Mouse (Mus musculus): ENCODE data around the gene Msln. TPM values are rescaled to one million over a fixed set of nuclear protein-coding genes. Genes with fewer than 3 reads are reported as not detected.

The Msln gene
- total and polyA plus RNA-seq, 3 experiments = not detected

GRCm38 (mm10) chr17:25786280-25786679 lies 32.1 kb upstream of the Msln start, which contains the start of gene Ccdc78:
TSS of gene Ccdc78 (plus strand) at chr17:25786580.
- Histone ChIP-seq H3K36me3 (replicated peaks in 1 of 2; ENCODE audit: control insufficient read depth in 1 of 2, insufficient read depth in 1 of 2, low read length in 1 of 2) (peaks cover 48 to 76% of the 10 kb centered on the region in 2 experiments), H3K4me3 (replicated peaks in 1 of 3; ENCODE audit: low read depth in 2 of 3, low read length in 2 of 3, poor library complexity in 1 of 3) (peak within 1 kb of the TSS; percentile 65 to 81 (median 73)), H3K9ac (ENCODE audit: insufficient read depth, low read depth) (no peak within 1 kb of the TSS; the same call in 1 of the 2 replicates), H3K4me1 (ENCODE audit: control insufficient read depth in 1 of 2, insufficient read depth in 2 of 2) (peaks cover 7 to 25% of the 10 kb centered on the region in 2 experiments), H3K4me2 (ENCODE audit: insufficient read depth, low read depth, poor library complexity, severe bottlenecking) (peak within 1 kb of the TSS; percentile 52), H3K79me2 (replicated peaks; ENCODE audit: control insufficient read depth, extremely low read depth, insufficient read depth, poor library complexity, severe bottlenecking) (0 out of 2 replicates have a peak, but pooled peaks cover 3% of the 10 kb centered on the region), H3K27ac (ENCODE audit: insufficient read depth, low read depth) (peak within 1 kb of the TSS; percentile 50; the same call in 1 of the 2 replicates), H3K9me3 (replicated peaks; ENCODE audit: low read length) (no peaks in the 10 kb centered on the region), H3K27me3 (replicated peaks) (no peaks in the 10 kb centered on the region)
- in situ Hi-C loops (cut with MboI; ENCODE audit: low pct_ligation_motif_present, low pct_unique_long_range_greater_than_20kb, low sequenced_read_pairs) = no loop called here
- dilution Hi-C loops (cut with MboI; ENCODE audit: extremely low pct_ligation_motif_present, extremely low pct_unique_long_range_greater_than_20kb, low sequenced_read_pairs) = no loop called here
- DNase-seq (ENCODE audit: extremely low read depth) = no peak
- TF ChIP-seq RCOR1 (conservative IDR thresholded peaks at IDR 0.05; ENCODE audit: low read depth, low read length) (no peak), CTCF (conservative IDR thresholded peaks at IDR 0.05 in 1 of 2, IDR thresholded peaks at IDR 0.05 in 1 of 2; ENCODE audit: low read depth in 2 of 2, low read length in 2 of 2) (no peak), IRF4 (IDR thresholded peaks at IDR 0.05; ENCODE audit: low read depth, low read length) (no peak), SMC3 (IDR thresholded peaks at IDR 0.05; ENCODE audit: low read depth, low read length) (no peak), NELFE (IDR thresholded peaks at IDR 0.05; ENCODE audit: low read depth, low read length) (no peak), ETS1 (conservative IDR thresholded peaks at IDR 0.05; ENCODE audit: low read depth, low read length) (no peak), MAFK (IDR thresholded peaks at IDR 0.05; ENCODE audit: insufficient replicate concordance, low read length) (no peak), CHD2 (IDR thresholded peaks at IDR 0.05; ENCODE audit: low read length) (no peak), MAX (IDR thresholded peaks at IDR 0.05; ENCODE audit: low read length) (no peak), KAT2A (IDR thresholded peaks at IDR 0.05; ENCODE audit: insufficient replicate concordance, low read length) (no peak), USF1 (IDR thresholded peaks at IDR 0.05; ENCODE audit: low read depth, low read length) (no peak)

- H3K27me3 ChIP-seq (replicated peaks) = no peaks in the 10 kb centered on the region
- H3K27ac ChIP-seq (ENCODE audit: insufficient read depth, low read depth) = peak within 1 kb of the TSS; percentile 50; the same call in 1 of the 2 replicates
- H3K9me3 ChIP-seq (replicated peaks; ENCODE audit: low read length) = no peaks in the 10 kb centered on the region
- TF ChIP-seq ZMIZ1 (IDR thresholded peaks at IDR 0.05; ENCODE audit: low read depth, low read length) (no peak), NELFE (IDR thresholded peaks at IDR 0.05; ENCODE audit: low read depth, low read length) (peak; percentile 86), MXI1 (IDR thresholded peaks at IDR 0.05; ENCODE audit: low read depth, low read length) (0 out of 2 replicates have a peak, but pooled peaks have one; percentile 17), ELF1 (IDR thresholded peaks at IDR 0.05; ENCODE audit: low read depth, low read length) (peak; percentile 31; the same call in 1 of the 2 replicates), ETS1 (conservative IDR thresholded peaks at IDR 0.05; ENCODE audit: low read depth, low read length) (no peak), MYC (IDR thresholded peaks at IDR 0.05; ENCODE audit: low read depth, low read length) (no peak), CHD2 (IDR thresholded peaks at IDR 0.05; ENCODE audit: low read length) (0 out of 2 replicates have a peak, but pooled peaks have one; percentile 20), HCFC1 (IDR thresholded peaks at IDR 0.05; ENCODE audit: low read depth, low read length) (peak; percentile 58), POLR2AphosphoS2 (IDR thresholded peaks at IDR 0.05; ENCODE audit: low read depth, low read length) (peak; percentile 91), TCF12 (IDR thresholded peaks at IDR 0.05; ENCODE audit: low read depth, low read length) (no peak), POLR2A (IDR thresholded peaks at IDR 0.05; ENCODE audit: low read depth, low read length) (peak; percentile 79), NRF1 (IDR thresholded peaks at IDR 0.05; ENCODE audit: low read depth, low read length) (peak; percentile 100), JUN (IDR thresholded peaks at IDR 0.05; ENCODE audit: insufficient read depth, low read depth, low read length) (no peak), ZC3H11A (IDR thresholded peaks at IDR 0.05; ENCODE audit: low read depth, low read length) (no peak), TBP (conservative IDR thresholded peaks at IDR 0.05; ENCODE audit: low read depth, low read length) (peak; percentile 74; the same call in 1 of the 2 replicates), PAX5 (IDR thresholded peaks at IDR 0.05; ENCODE audit: low read length) (no peak), UBTF (IDR thresholded peaks at IDR 0.05; ENCODE audit: low read depth, low read length) (no peak), ZNF384 (IDR thresholded peaks at IDR 0.05; ENCODE audit: low read depth, low read length) (no peak), USF2 (conservative IDR thresholded peaks at IDR 0.05; ENCODE audit: low read depth, low read length) (no peak), SIN3A (IDR thresholded peaks at IDR 0.05; ENCODE audit: low read length) (no peak), CTCF (conservative IDR thresholded peaks at IDR 0.05 in 1 of 2, IDR thresholded peaks at IDR 0.05 in 1 of 2; ENCODE audit: low read depth in 2 of 2, low read length in 2 of 2) (no peak)
- peak within 1 kb of the TSS; percentile 58 for H3K9ac ChIP-seq (ENCODE audit: insufficient read depth, low read depth)
- DNase-seq (ENCODE audit: extremely low read depth) = peak; percentile 98
- peaks cover 58 to 80% of the 10 kb centered on the region in 2 experiments for H3K36me3 ChIP-seq (replicated peaks in 1 of 2; ENCODE audit: control insufficient read depth in 1 of 2, insufficient read depth in 1 of 2, low read length in 1 of 2)
- in situ Hi-C loops (cut with MboI; ENCODE audit: low pct_ligation_motif_present, low pct_unique_long_range_greater_than_20kb, low sequenced_read_pairs) = no loop called here
- peak within 1 kb of the TSS; percentile 65 to 81 (median 73) for H3K4me3 ChIP-seq (replicated peaks in 1 of 3; ENCODE audit: low read depth in 2 of 3, low read length in 2 of 3, poor library complexity in 1 of 3)
- H3K4me2 ChIP-seq (ENCODE audit: insufficient read depth, low read depth, poor library complexity, severe bottlenecking) = peak within 1 kb of the TSS; percentile 52
- peaks cover 7 to 16% of the 10 kb centered on the region in 2 experiments for H3K4me1 ChIP-seq (ENCODE audit: control insufficient read depth in 1 of 2, insufficient read depth in 2 of 2)
- H3K79me2 ChIP-seq (replicated peaks; ENCODE audit: control insufficient read depth, extremely low read depth, insufficient read depth, poor library complexity, severe bottlenecking) = no peaks in the 10 kb centered on the region
- dilution Hi-C loops (cut with MboI; ENCODE audit: extremely low pct_ligation_motif_present, extremely low pct_unique_long_range_greater_than_20kb, low sequenced_read_pairs) = no loop called here
These were observed 31.1 kb upstream of the Msln start, which contains the start of gene Haghl for GRCm38 (mm10) chr17:25785281-25785745. TSS of gene Haghl (minus strand) at chr17:25785673.

All from CH12.LX (cell line).